ENCODE assay signal across 7 mouse cellular contexts in genomic region chr5:108366984-108367841, GRCm38 (mm10). TPM values are rescaled to one million over a fixed set of nuclear protein-coding genes. Genes with fewer than 3 reads are reported as not detected.
DNase-seq lines count a peak whose midpoint lies in the region; ATAC-seq and TF ChIP-seq lines count a peak whose summit lies in the region.

No protein-coding gene starts in this region.

- H3K4me1 ChIP-seq in hindbrain, postnatal 0 days (ENCODE audit: insufficient read depth, low read length), result peaks cover 4% of the 10 kb centered on the region; the same call in 1 of the 2 replicates
- H3K4me1 ChIP-seq in midbrain, embryonic 10.5 days, result peaks cover 31% of the 10 kb centered on the region
- peaks cover 17% of the 10 kb centered on the region; the same call in 1 of the 2 replicates for H3K4me1 ChIP-seq in stomach, embryonic 14.5 days (ENCODE audit: control insufficient read depth, insufficient read depth, low read length)

- peak overlapping the region; percentile 72 for H3K4me3 ChIP-seq in hindbrain, postnatal 0 days (ENCODE audit: low read length)
- peak overlapping the region; percentile 68 for H3K4me3 ChIP-seq in midbrain, embryonic 10.5 days
- H3K4me3 ChIP-seq in stomach, embryonic 14.5 days (ENCODE audit: low read depth, low read length), result peak overlapping the region; percentile 54

- peak; percentile 48 for ATAC-seq in hindbrain, postnatal 0 days
- no peak for ATAC-seq in stomach, embryonic 14.5 days (ENCODE audit: insufficient number of reproducible peaks, insufficient read depth, low FRiP score, low read depth)

- DNase-seq in adrenal gland, adult 8-10 months, result peak; percentile 29
- peak; percentile 48 to 55 for DNase-seq in cerebellum, postnatal 10 days
- peak; percentile 16 for DNase-seq in gastrocnemius, adult 18-20 months (ENCODE audit: low spot score)
- peak; percentile 50 for DNase-seq in hindbrain, postnatal 0 days (ENCODE audit: low spot score)
- peak; percentile 18 for DNase-seq in left cerebral cortex, postnatal 4 days
- DNase-seq in midbrain, embryonic 10.5 days (ENCODE audit: low spot score), result peak; percentile 67

- peak; percentile 26; the same call in 1 of the 2 replicates for TF ChIP-seq CTCF in hindbrain, postnatal 0 days (IDR thresholded peaks at IDR 0.05; ENCODE audit: low read depth)

- intact Hi-C loops in left cerebral cortex, postnatal 4 days (cut with DNase I), result no loop called here

- peak overlapping the region; percentile 88 for H3K4me2 ChIP-seq in hindbrain, postnatal 0 days (ENCODE audit: low read depth, low read length)
- peak overlapping the region; percentile 96 for H3K4me2 ChIP-seq in stomach, embryonic 14.5 days (replicated peaks; ENCODE audit: low read depth, low read length)

- H3K27ac ChIP-seq in hindbrain, postnatal 0 days, result peak overlapping the region; percentile 71
- peak overlapping the region; percentile 55 for H3K27ac ChIP-seq in midbrain, embryonic 10.5 days (replicated peaks)
- no peak overlapping the region for H3K27ac ChIP-seq in stomach, embryonic 14.5 days (ENCODE audit: low read length)

- H3K36me3 ChIP-seq in hindbrain, postnatal 0 days (ENCODE audit: insufficient read depth, low read length), result no peaks in the 10 kb centered on the region
- no peaks in the 10 kb centered on the region for H3K36me3 ChIP-seq in midbrain, embryonic 10.5 days
- no peaks in the 10 kb centered on the region for H3K36me3 ChIP-seq in stomach, embryonic 14.5 days (ENCODE audit: control insufficient read depth, insufficient read depth, low read length)

- peak overlapping the region; percentile 79 for H3K9ac ChIP-seq in hindbrain, postnatal 0 days (replicated peaks; ENCODE audit: low read length)
- peak overlapping the region; percentile 38; the same call in 1 of the 2 replicates for H3K9ac ChIP-seq in stomach, embryonic 14.5 days (replicated peaks; ENCODE audit: low read depth, low read length)

- peaks cover 37% of the 10 kb centered on the region for H3K27me3 ChIP-seq in hindbrain, postnatal 0 days (ENCODE audit: insufficient read depth, low read length)
- H3K27me3 ChIP-seq in midbrain, embryonic 10.5 days (ENCODE audit: low read depth, poor library complexity, severe bottlenecking), result peaks cover 96% of the 10 kb centered on the region
- H3K27me3 ChIP-seq in stomach, embryonic 14.5 days (ENCODE audit: control insufficient read depth, insufficient read depth, low read length), result peaks cover 68% of the 10 kb centered on the region

- H3K9me3 ChIP-seq in hindbrain, postnatal 0 days (ENCODE audit: low read length), result no peaks in the 10 kb centered on the region
- H3K9me3 ChIP-seq in midbrain, embryonic 10.5 days (replicated peaks), result no peaks in the 10 kb centered on the region
- H3K9me3 ChIP-seq in stomach, embryonic 14.5 days (ENCODE audit: control insufficient read depth, low read depth, low read length), result no peaks in the 10 kb centered on the region

- 5% methylated on average over 70 of the region's 100 CpGs for WGBS in hindbrain, postnatal 0 days
- under 1% methylated on average over 72 of the region's 100 CpGs for WGBS in midbrain, embryonic 10.5 days
- WGBS in stomach, embryonic 14.5 days, result under 1% methylated on average over 46 of the region's 100 CpGs

RNA-seq across cellular contexts. Expression of gene Gm42517, which starts 0.5 kb away (rescaled TPM):
- 1 to 10 TPM; 2.5 to 4.6 (median 3.9) TPM for total RNA-seq in adrenal gland, adult 8-10 months (2022)
- total RNA-seq in gastrocnemius, adult 18-20 months (2021), result under 1 TPM; 0.32 to 0.36 TPM
- 93.4 and 97.0 TPM in 2 replicates for total RNA-seq in hindbrain, postnatal 0 days (2014; rRNA removed)
- 3.8 and 4.5 TPM in 2 replicates for polyA plus RNA-seq in hindbrain, postnatal 0 days (2015; fragmentation: Nextera tagmentation; extraction: Ambion mirVana)
- total RNA-seq in left cerebral cortex, postnatal 4 days (2021), result 10 to 100 TPM; 36.1 to 41.3 TPM
- polyA plus RNA-seq in midbrain, embryonic 10.5 days (2016; fragmentation: Nextera tagmentation; extraction: Ambion mirVana), result 0.07 TPM in 1 of 2 replicates, not detected in the other
- polyA plus RNA-seq in stomach, embryonic 14.5 days (2014; fragmentation: Nextera tagmentation; extraction: Ambion mirVana), result not detected in 2 replicates

RNA-seq across cellular contexts. Expression of gene Pde6b, which starts 21.0 kb away (rescaled TPM):
- not detected for total RNA-seq in adrenal gland, adult 8-10 months (2022)
- total RNA-seq in gastrocnemius, adult 18-20 months (2021), result not detected
- not detected in 2 replicates for total RNA-seq in hindbrain, postnatal 0 days (2014; rRNA removed)
- 0.14 and 0.26 TPM in 2 replicates for polyA plus RNA-seq in hindbrain, postnatal 0 days (2015; fragmentation: Nextera tagmentation; extraction: Ambion mirVana)
- not detected for total RNA-seq in left cerebral cortex, postnatal 4 days (2021)
- 0.16 and 0.53 TPM in 2 replicates for polyA plus RNA-seq in midbrain, embryonic 10.5 days (2016; fragmentation: Nextera tagmentation; extraction: Ambion mirVana)
- 0.62 TPM in 1 of 2 replicates, not detected in the other for polyA plus RNA-seq in stomach, embryonic 14.5 days (2014; fragmentation: Nextera tagmentation; extraction: Ambion mirVana)

RNA-seq across cellular contexts. Expression of gene Pigg, which starts 54.8 kb away (rescaled TPM):
- total RNA-seq in adrenal gland, adult 8-10 months (2022), result 10 to 100 TPM; 13.5 to 18.2 (median 15.5) TPM
- total RNA-seq in gastrocnemius, adult 18-20 months (2021), result 1 to 10 TPM; 4.2 to 4.5 TPM
- total RNA-seq in hindbrain, postnatal 0 days (2014; rRNA removed), result 4.9 and 7.2 TPM in 2 replicates
- polyA plus RNA-seq in hindbrain, postnatal 0 days (2015; fragmentation: Nextera tagmentation; extraction: Ambion mirVana), result 2.2 and 2.5 TPM in 2 replicates
- total RNA-seq in left cerebral cortex, postnatal 4 days (2021), result 1 to 10 TPM; 7.1 to 8.0 TPM
- polyA plus RNA-seq in midbrain, embryonic 10.5 days (2016; fragmentation: Nextera tagmentation; extraction: Ambion mirVana), result 6.1 and 7.5 TPM in 2 replicates
- 3.1 and 3.8 TPM in 2 replicates for polyA plus RNA-seq in stomach, embryonic 14.5 days (2014; fragmentation: Nextera tagmentation; extraction: Ambion mirVana)

Comparison
In these comparisons a context has a peak if more than half of its experiments do, and no peak if none do; other contexts are left out.
1. DNase-seq: peak in every context shown above with its lines; median percentile 67 in midbrain, embryonic 10.5 days; 52 in cerebellum, postnatal 10 days; 50 in hindbrain, postnatal 0 days; 29 in adrenal gland, adult 8-10 months; 18 in left cerebral cortex, postnatal 4 days; 16 in gastrocnemius, adult 18-20 months.
2. RNA of gene Gm42517, which starts 0.5 kb away (total RNA-seq): 93.4 to 97.0 TPM in hindbrain, postnatal 0 days and 36.1 to 41.3 TPM in left cerebral cortex, postnatal 4 days; 2.5 to 4.6 TPM in adrenal gland, adult 8-10 months and 0.32 to 0.36 TPM in gastrocnemius, adult 18-20 months; every median in the first group is over 4 times any median in the second.
3. Peak in every context shown above with its lines, with median percentiles within 50 percentile points of each other: H3K4me3 ChIP-seq.